Mouse (Mus musculus): ENCODE results near the gene Gm14326.
"Not testable (repeated sequence)": the region's sequence is repeated elsewhere in the genome, so short reads cannot be mapped to it uniquely, and the experiment has no call there.

DNA sequence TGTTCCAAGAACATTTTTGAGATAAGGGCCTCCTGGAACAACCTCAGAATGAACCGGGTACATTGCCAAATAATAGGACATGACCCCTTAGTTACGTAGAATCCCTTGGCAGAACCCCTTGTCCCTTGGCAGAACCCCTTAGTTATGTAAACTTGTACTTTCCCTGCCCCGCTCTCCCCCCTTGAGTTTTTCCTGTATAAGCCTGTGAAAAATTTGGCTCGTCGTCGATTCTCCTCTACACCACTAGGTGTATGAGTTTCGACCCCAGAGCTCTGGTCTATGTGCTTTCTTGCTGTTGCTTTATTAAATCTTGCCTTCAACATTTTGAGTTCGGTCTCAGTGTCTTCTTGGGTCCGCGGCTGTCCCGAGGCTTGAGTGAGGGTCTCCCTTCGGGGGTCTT is 53.8 kb downstream of the Gm14326 start:
- TF ChIP-seq CTCF (IDR thresholded peaks at IDR 0.05; ENCODE audit: low read depth); EP300 (optimal IDR thresholded peaks at IDR 0.05): not testable (repeated sequence)

Data from stomach, postnatal 0 days (tissue).